Mouse (Mus musculus): Measurements from ENCODE around the gene Rpl7a. TPM values are rescaled to one million over a fixed set of nuclear protein-coding genes. Genes with fewer than 3 reads are reported as not detected.

The Rpl7a gene
- polyA plus RNA-seq (2015; fragmentation: Nextera tagmentation; extraction: Ambion mirVana), result 443 and 456 TPM in 2 replicates

DNA sequence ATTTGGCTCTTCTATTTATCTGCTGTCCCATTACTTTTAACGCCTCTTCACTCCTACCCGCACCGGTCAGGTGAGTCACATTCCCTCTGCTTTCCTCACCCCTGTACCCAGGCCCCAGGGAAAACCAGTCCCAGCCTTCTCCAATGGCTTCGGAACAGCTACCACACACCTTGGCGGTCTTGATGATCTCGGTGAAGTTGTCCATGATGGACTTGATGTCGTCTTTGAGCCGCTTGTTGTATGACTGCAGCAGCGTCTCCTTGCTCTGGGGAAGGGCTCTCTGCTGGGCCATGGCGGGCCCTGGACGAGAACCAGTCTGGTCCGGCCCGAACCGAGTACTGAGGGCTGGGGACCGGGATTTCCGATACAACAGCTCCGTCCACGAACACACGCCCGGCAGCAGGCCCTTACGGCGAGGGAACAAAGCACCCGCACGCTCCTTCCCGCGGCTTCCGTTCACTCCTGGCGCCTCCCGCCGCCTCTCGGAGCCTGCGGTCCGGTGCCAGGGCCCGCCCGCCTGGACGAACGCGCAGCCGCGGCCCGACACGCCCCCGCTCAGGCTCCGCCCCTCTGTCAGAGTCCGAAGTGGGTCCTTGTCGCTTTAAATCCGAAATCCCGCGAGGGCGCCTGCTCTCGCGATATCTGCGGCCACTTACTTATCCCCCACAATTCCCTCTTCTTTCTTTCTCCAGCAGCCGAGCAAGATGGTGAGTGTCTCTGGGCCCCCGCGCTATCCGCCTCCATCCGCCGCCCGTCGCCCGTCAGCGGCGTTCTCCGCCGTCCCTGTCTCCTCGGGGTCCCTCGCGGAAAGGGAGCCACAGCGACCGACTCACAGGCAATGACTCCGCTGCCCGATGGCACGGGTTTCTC, at the start of gene Rpl7a, which contains the start of gene Med22:
TSS of gene Rpl7a (plus strand) at position 641 of the 870 bp plus-strand sequence.
TSS of gene Med22 (minus strand) at position 554 of the 870 bp plus-strand sequence.

DNA sequence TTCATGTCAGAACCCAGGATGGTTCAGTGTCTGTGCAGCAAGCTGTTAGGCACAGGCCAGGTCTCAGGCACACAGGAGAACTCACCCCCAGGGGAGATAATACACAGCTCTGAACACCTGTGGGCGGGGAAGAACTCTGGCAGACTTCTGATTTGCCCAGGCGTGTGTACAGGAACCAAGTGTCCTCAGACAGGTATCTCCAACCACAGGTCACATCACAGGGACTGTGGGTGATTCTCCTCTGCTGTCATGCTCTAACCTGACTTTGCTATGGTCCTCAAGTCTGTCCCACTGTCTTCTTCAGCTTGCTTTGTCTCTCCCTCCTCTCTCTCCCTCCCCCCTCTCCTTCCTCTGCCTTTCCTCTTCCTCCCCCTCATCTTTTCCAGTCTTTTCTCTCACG, 45.7 kb upstream of the Rpl7a start, which contains the start of gene Abo:
TSS of gene Abo (minus strand) at position 101 of the 400 bp plus-strand sequence.

DNA sequence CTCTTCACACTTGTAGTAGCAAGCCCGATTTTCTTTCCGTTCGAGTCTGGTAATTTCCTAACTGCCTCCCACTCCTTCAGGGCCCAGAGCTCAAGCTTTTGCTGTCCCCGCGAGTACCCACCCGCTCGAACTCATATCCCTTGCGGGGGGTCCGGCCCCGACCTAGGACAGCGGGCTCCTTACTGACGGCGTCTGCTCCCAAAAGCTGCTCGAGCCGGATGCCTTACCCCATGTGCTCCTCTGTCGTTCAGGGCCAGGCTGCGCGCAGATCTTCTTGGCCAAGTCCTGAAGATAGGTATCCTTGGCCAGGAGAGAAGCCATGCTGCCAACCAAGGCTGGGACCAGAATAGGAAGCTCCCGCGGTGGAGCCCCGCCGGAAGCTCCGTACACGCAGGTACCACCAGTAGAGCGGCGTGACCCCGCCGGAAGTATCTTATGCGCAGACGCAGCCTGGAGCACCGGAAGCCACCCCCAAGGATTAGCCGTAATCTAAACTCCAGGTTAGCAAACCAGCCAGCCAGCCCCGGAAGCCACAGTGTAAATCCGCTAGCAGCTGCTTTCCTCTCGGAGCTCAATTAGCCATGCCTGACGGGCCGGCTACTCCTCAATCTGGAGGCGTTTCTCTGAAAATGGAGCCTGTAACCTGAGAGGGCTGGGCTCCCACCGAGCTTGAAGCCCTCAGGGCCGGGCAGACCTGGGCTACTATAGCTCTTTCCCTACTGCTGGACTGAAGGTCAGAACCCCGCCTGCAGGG, 7.9 kb upstream of the Rpl7a start, which contains the start of gene Surf6:
TSS of gene Surf6 (minus strand) at position 413 of the 754 bp plus-strand sequence.

DNA sequence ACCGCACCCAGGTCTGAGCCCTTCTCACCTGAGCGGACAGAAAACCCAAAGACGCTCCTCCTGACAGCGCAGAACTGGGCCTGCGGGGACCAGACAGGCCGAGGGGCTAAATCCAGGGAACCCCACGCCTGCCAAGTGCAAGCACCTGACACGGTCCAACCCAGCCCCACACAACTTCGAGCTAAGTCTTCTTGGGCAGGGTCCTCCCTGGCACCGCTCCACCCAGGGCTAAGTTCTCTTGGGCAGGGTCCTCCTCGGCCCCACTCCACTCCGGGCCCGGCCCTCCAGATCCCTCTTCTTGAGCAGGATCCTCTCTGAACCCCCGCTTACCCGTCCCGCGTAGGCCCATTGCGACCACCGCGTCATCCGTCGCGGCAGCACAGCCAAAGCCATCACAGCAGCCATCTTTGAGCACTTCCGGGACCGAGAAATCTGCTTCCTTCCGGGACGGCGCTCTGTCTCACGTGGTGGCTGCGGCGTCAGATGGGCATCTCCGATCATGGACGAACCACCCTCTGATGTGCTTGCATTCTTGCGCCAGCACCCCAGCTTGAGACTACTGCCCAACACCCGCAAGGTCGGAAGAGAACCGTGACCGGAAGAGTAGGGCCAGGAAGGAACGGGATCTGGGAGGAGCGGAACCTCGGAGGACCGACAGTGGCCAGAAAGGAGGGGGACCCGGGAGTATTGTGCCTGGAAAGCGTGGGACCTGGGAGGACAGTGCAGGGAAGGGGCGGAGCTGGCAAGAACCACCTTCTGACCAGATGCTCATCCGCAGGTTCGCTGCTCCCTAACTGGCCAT, 5.6 kb downstream of the Rpl7a start, which contains the start of the genes Surf2 and Surf1:
TSS of gene Surf2 (plus strand) at position 441 of the 802 bp plus-strand sequence.
TSS of gene Surf1 (minus strand) at position 604 of the 802 bp plus-strand sequence.

GRCm38 (mm10) chr2:26933304-26934055, 22.9 kb downstream of the Rpl7a start, which contains the start of the genes Surf4 and Stkld1:
TSS of gene Surf4 (minus strand) at chr2:26933928.
TSS of gene Stkld1 (plus strand) at chr2:26934047.

Other genes with a start within 250 kb of the Rpl7a start
- not detected in 2 replicates for gene Lcn4, start 239.5 kb upstream of the Rpl7a start, polyA plus RNA-seq (2015; fragmentation: Nextera tagmentation; extraction: Ambion mirVana)
- gene Abo, start 45.8 kb upstream of the Rpl7a start, polyA plus RNA-seq (2015; fragmentation: Nextera tagmentation; extraction: Ambion mirVana), result not detected in 2 replicates
- gene Surf6, start 7.9 kb upstream of the Rpl7a start, polyA plus RNA-seq (2015; fragmentation: Nextera tagmentation; extraction: Ambion mirVana), result 12.3 and 13.4 TPM in 2 replicates
- gene Med22, start 87 bp upstream of the Rpl7a start, polyA plus RNA-seq (2015; fragmentation: Nextera tagmentation; extraction: Ambion mirVana), result 21.7 and 23.8 TPM in 2 replicates
- gene Surf2, start 5.6 kb downstream of the Rpl7a start, polyA plus RNA-seq (2015; fragmentation: Nextera tagmentation; extraction: Ambion mirVana), result 24.2 TPM in 2 replicates
- gene Surf1, start 5.8 kb downstream of the Rpl7a start, polyA plus RNA-seq (2015; fragmentation: Nextera tagmentation; extraction: Ambion mirVana), result 42.5 and 44.8 TPM in 2 replicates
- 196 and 215 TPM in 2 replicates for gene Surf4, start 23.2 kb downstream of the Rpl7a start, polyA plus RNA-seq (2015; fragmentation: Nextera tagmentation; extraction: Ambion mirVana)
- gene Stkld1, start 23.3 kb downstream of the Rpl7a start, polyA plus RNA-seq (2015; fragmentation: Nextera tagmentation; extraction: Ambion mirVana), result 0.14 and 0.30 TPM in 2 replicates
- gene Rexo4, start 53.6 kb downstream of the Rpl7a start, polyA plus RNA-seq (2015; fragmentation: Nextera tagmentation; extraction: Ambion mirVana), result 20.7 and 23.3 TPM in 2 replicates
- gene Adamts13, start 62.7 kb downstream of the Rpl7a start, polyA plus RNA-seq (2015; fragmentation: Nextera tagmentation; extraction: Ambion mirVana), result 0.05 and 0.16 TPM in 2 replicates
- gene Cacfd1, start 99.2 kb downstream of the Rpl7a start, polyA plus RNA-seq (2015; fragmentation: Nextera tagmentation; extraction: Ambion mirVana), result 35.6 and 39.4 TPM in 2 replicates
- gene Slc2a6, start 117.2 kb downstream of the Rpl7a start, polyA plus RNA-seq (2015; fragmentation: Nextera tagmentation; extraction: Ambion mirVana), result 2.5 and 3.3 TPM in 2 replicates
- not detected in 2 replicates for gene Mymk, start 161.4 kb downstream of the Rpl7a start, polyA plus RNA-seq (2015; fragmentation: Nextera tagmentation; extraction: Ambion mirVana)
- gene Adamtsl2, start 168.6 kb downstream of the Rpl7a start, polyA plus RNA-seq (2015; fragmentation: Nextera tagmentation; extraction: Ambion mirVana), result 6.9 and 8.1 TPM in 2 replicates
- 0.10 TPM in 1 of 2 replicates, not detected in the other for gene Fam163b, start 231.7 kb downstream of the Rpl7a start, polyA plus RNA-seq (2015; fragmentation: Nextera tagmentation; extraction: Ambion mirVana)